Mouse (Mus musculus) embryonic facial prominence, embryonic 10.5 days (tissue): ENCODE measurements around the gene Sos2. TPM values are rescaled to one million over a fixed set of nuclear protein-coding genes. Genes with fewer than 3 reads are reported as not detected.
"Not testable (repeated sequence)": the region's sequence is repeated elsewhere in the genome, so short reads cannot be mapped to it uniquely, and the experiment has no call there.

Experiments used
- DNase-seq: peaks from one replicate; pipeline ENCODE4 v3.0.0-alpha.2; 2017; ENCODE audit warnings: low spot score
- H3K27ac ChIP-seq: fragments of 300-500 bp; sonication (generic); replicated peaks from 2 replicates; pipeline ENCODE4 v1.5.1; 2016; ENCODE audit warnings: mild to moderate bottlenecking
- H3K27me3 ChIP-seq: fragments of 300-500 bp; sonication (generic); replicated peaks from 2 replicates; pipeline ENCODE4 v1.6.1; 2016; ENCODE audit warnings: low read depth, mild to moderate bottlenecking; ENCODE audit not compliant: poor library complexity, severe bottlenecking
- H3K36me3 ChIP-seq: fragments of 300-500 bp; sonication (generic); replicated peaks from 2 replicates; pipeline ENCODE4 v1.6.1; 2016; ENCODE audit warnings: mild to moderate bottlenecking, moderate library complexity
- H3K4me1 ChIP-seq: fragments of 300-500 bp; sonication (generic); 2 replicates; pipeline ENCODE4 v1.6.1; 2016
- H3K4me3 ChIP-seq: fragments of 300-500 bp; sonication (generic); 2 replicates; pipeline ENCODE4 v1.5.1; 2016; ENCODE audit warnings: mild to moderate bottlenecking, moderate library complexity
- H3K9me3 ChIP-seq: fragments of 300-500 bp; sonication (generic); 2 replicates; pipeline ENCODE4 v1.6.1; 2016; ENCODE audit warnings: mild to moderate bottlenecking
- WGBS: fragments of 180-500 bp; shearing (Covaris S2); methylation state at CpG from one replicate; pipeline ENCODE4 v1.1.7; 2016; 5-methylcytosine and 5-hydroxymethylcytosine counted together
- polyA plus RNA-seq: library from polyadenylated mRNA; unstranded; fragments of >200 nt; fragmentation: Nextera tagmentation; extraction: Ambion mirVana; gene quantifications from 2 replicates; pipeline ENCODE4 v1.2.1, GENCODE M21; 2016

The Sos2 gene
- polyA plus RNA-seq, 1 experiment from 2014 or later = 9.7 TPM

GRCm38 (mm10) chr12:69661658-69662057 is 20.0 kb downstream of the Sos2 start:
- H3K36me3 ChIP-seq = peaks cover 25% of the 10 kb centered on the region
- H3K9me3 ChIP-seq = peaks cover 3% of the 10 kb centered on the region; the same call in 1 of the 2 replicates
- no peaks in the 10 kb centered on the region for H3K27me3 ChIP-seq
- no peak for DNase-seq
- 93% methylated on average over 5 of the region's 5 CpGs for WGBS
- no peak overlapping the region for H3K27ac ChIP-seq
- no peak overlapping the region for H3K4me3 ChIP-seq
- no peaks in the 10 kb centered on the region for H3K4me1 ChIP-seq

GRCm38 (mm10) chr12:69653973-69654372 is 27.7 kb downstream of the Sos2 start:
- DNase-seq, H3K9me3 ChIP-seq, H3K27ac ChIP-seq, H3K4me1 ChIP-seq, H3K4me3 ChIP-seq, H3K27me3 ChIP-seq: not testable (repeated sequence)
- peaks cover 48% of the 10 kb centered on the region for H3K36me3 ChIP-seq

- Histone ChIP-seq H3K27me3 (no peaks in the 10 kb centered on the region), H3K36me3 (peaks cover 69% of the 10 kb centered on the region), H3K27ac (no peak overlapping the region), H3K4me3 (no peak overlapping the region), H3K9me3 (peaks cover 4% of the 10 kb centered on the region; the same call in 1 of the 2 replicates), H3K4me1 (no peaks in the 10 kb centered on the region)
- WGBS = 91% methylated on average over 8 of the region's 8 CpGs
- no peak for DNase-seq
Measured at GRCm38 (mm10) chr12:69649511-69649910, 32.1 kb downstream of the Sos2 start.

- Histone ChIP-seq H3K9me3 (no peaks in the 10 kb centered on the region), H3K36me3 (peaks cover 48% of the 10 kb centered on the region), H3K27ac (no peak overlapping the region), H3K27me3 (no peaks in the 10 kb centered on the region), H3K4me1 (no peaks in the 10 kb centered on the region), H3K4me3 (no peak overlapping the region)
- WGBS = 88% methylated on average over 8 of the region's 8 CpGs
- DNase-seq = no peak
Measured at GRCm38 (mm10) chr12:69645821-69646616, 35.6 kb downstream of the Sos2 start.

GRCm38 (mm10) chr12:69644877-69645276 is 36.8 kb downstream of the Sos2 start:
- H3K36me3 ChIP-seq = peaks cover 49% of the 10 kb centered on the region

GRCm38 (mm10) chr12:69642877-69643276 is 38.8 kb downstream of the Sos2 start:
- H3K27ac ChIP-seq = no peak overlapping the region
- no peaks in the 10 kb centered on the region for H3K27me3 ChIP-seq
- WGBS = 93% methylated on average over 5 of the region's 5 CpGs
- DNase-seq = no peak
- H3K4me1 ChIP-seq = no peaks in the 10 kb centered on the region
- H3K36me3 ChIP-seq = peaks cover 51% of the 10 kb centered on the region
- no peak overlapping the region for H3K4me3 ChIP-seq
- H3K9me3 ChIP-seq = no peaks in the 10 kb centered on the region

More at GRCm38 (mm10) chr12:69644877-69645276, 36.8 kb downstream of the Sos2 start:
- H3K4me1 ChIP-seq = no peaks in the 10 kb centered on the region
- H3K27ac ChIP-seq = no peak overlapping the region
- no peak for DNase-seq
- no peaks in the 10 kb centered on the region for H3K9me3 ChIP-seq
- no peak overlapping the region for H3K4me3 ChIP-seq
- H3K27me3 ChIP-seq = no peaks in the 10 kb centered on the region
- WGBS = 90% methylated on average over 3 of the region's 3 CpGs

GRCm38 (mm10) chr12:69634761-69635160 is 46.9 kb downstream of the Sos2 start:
- H3K27me3 ChIP-seq = no peaks in the 10 kb centered on the region
- DNase-seq = peak; percentile 14
- H3K4me3 ChIP-seq = no peak overlapping the region
- 87% methylated on average over 3 of the region's 3 CpGs for WGBS
- H3K9me3 ChIP-seq = no peaks in the 10 kb centered on the region
- peaks cover 54% of the 10 kb centered on the region for H3K36me3 ChIP-seq
- 0 out of 2 replicates have a peak, but pooled peaks cover 2% of the 10 kb centered on the region for H3K4me1 ChIP-seq
- no peak overlapping the region for H3K27ac ChIP-seq

GRCm38 (mm10) chr12:69618590-69618989 is 63.1 kb downstream of the Sos2 start:
- WGBS = 93% methylated on average over 5 of the region's 5 CpGs
- not testable (repeated sequence) for H3K4me3 ChIP-seq, DNase-seq

GRCm38 (mm10) chr12:69604367-69604766 is 77.3 kb downstream of the Sos2 start:
- DNase-seq = no peak
- no peak overlapping the region for H3K4me3 ChIP-seq
- 92% methylated on average over 2 of the region's 2 CpGs for WGBS
- H3K27ac ChIP-seq = no peak overlapping the region
- H3K27me3 ChIP-seq = no peaks in the 10 kb centered on the region
- no peaks in the 10 kb centered on the region for H3K9me3 ChIP-seq
- H3K36me3 ChIP-seq = peaks cover 65% of the 10 kb centered on the region
- H3K4me1 ChIP-seq = no peaks in the 10 kb centered on the region

More at GRCm38 (mm10) chr12:69618590-69618989, 63.1 kb downstream of the Sos2 start:
- not testable (repeated sequence) for H3K4me1 ChIP-seq, H3K9me3 ChIP-seq, H3K27me3 ChIP-seq, H3K27ac ChIP-seq
- peaks cover 69% of the 10 kb centered on the region for H3K36me3 ChIP-seq

GRCm38 (mm10) chr12:69597446-69597845 is 84.2 kb downstream of the Sos2 start:
- DNase-seq = no peak
- 90% methylated on average over 4 of the region's 4 CpGs for WGBS
- H3K36me3 ChIP-seq = peaks cover 36% of the 10 kb centered on the region
- H3K27ac ChIP-seq = no peak overlapping the region
- H3K4me3 ChIP-seq = no peak overlapping the region
- H3K9me3 ChIP-seq = no peaks in the 10 kb centered on the region
- H3K4me1 ChIP-seq = no peaks in the 10 kb centered on the region
- H3K27me3 ChIP-seq = no peaks in the 10 kb centered on the region

- Histone ChIP-seq H3K27me3 (no peaks in the 10 kb centered on the region), H3K4me1 (no peaks in the 10 kb centered on the region), H3K9me3 (no peaks in the 10 kb centered on the region), H3K36me3 (peaks cover 67% of the 10 kb centered on the region), H3K4me3 (no peak overlapping the region), H3K27ac (no peak overlapping the region)
- DNase-seq = no peak
- 91% methylated on average over 5 of the region's 5 CpGs for WGBS
Measured at GRCm38 (mm10) chr12:69593130-69593529, 88.5 kb downstream of the Sos2 start.

GRCm38 (mm10) chr12:69583270-69583629 is 98.4 kb downstream of the Sos2 start:
- no peaks in the 10 kb centered on the region for H3K9me3 ChIP-seq
- H3K27ac ChIP-seq = peak overlapping the region; percentile 95
- H3K4me3 ChIP-seq = peak overlapping the region; percentile 93
- H3K27me3 ChIP-seq = no peaks in the 10 kb centered on the region
- H3K4me1 ChIP-seq = peaks cover 21% of the 10 kb centered on the region
- peaks cover 59% of the 10 kb centered on the region for H3K36me3 ChIP-seq
- 52% methylated on average over 5 of the region's 5 CpGs for WGBS
- no peak for DNase-seq

GRCm38 (mm10) chr12:69582613-69583269 is 98.9 kb downstream of the Sos2 start, which contains the start of gene Vcpkmt:
Gene Vcpkmt (minus strand): TSS chr12:69583028.
- under 1% methylated on average over 56 of the region's 56 CpGs for WGBS
- H3K27ac ChIP-seq = peak within 1 kb of the TSS; percentile 95
- DNase-seq = peak; percentile 93
- peaks cover 59% of the 10 kb centered on the region for H3K36me3 ChIP-seq
- no peaks in the 10 kb centered on the region for H3K9me3 ChIP-seq
- peaks cover 21% of the 10 kb centered on the region for H3K4me1 ChIP-seq
- H3K4me3 ChIP-seq = peak within 1 kb of the TSS; percentile 93
- no peaks in the 10 kb centered on the region for H3K27me3 ChIP-seq
